Mouse (Mus musculus): ENCODE data around the gene Rabepk. TPM values are rescaled to one million over a fixed set of nuclear protein-coding genes. Genes with fewer than 3 reads are reported as not detected.
"Not testable (repeated sequence)": the region's sequence is repeated elsewhere in the genome, so short reads cannot be mapped to it uniquely, and the experiment has no call there.

The Rabepk gene
- 38.9 and 41.0 TPM in 2 replicates for polyA plus RNA-seq (2015; fragmentation: Nextera tagmentation; extraction: Ambion mirVana)

GRCm38 (mm10) chr2:34799357-34800256 is at the start of gene Rabepk:
Rabepk (minus strand) TSS chr2:34799912.
- WGBS = 3% methylated on average over 44 of the region's 44 CpGs
- peak within 1 kb of the TSS; percentile 75 for H3K4me2 ChIP-seq (replicated peaks)
- H3K27me3 ChIP-seq = no peaks in the 10 kb centered on the region
- H3K4me1 ChIP-seq = peaks cover 26% of the 10 kb centered on the region
- H3K27ac ChIP-seq (replicated peaks) = peak within 1 kb of the TSS; percentile 88
- H3K9ac ChIP-seq = peak within 1 kb of the TSS; percentile 57
- H3K9me3 ChIP-seq (replicated peaks) = no peaks in the 10 kb centered on the region
- H3K4me3 ChIP-seq (replicated peaks) = peak within 1 kb of the TSS; percentile 73
- H3K36me3 ChIP-seq = peaks cover 7% of the 10 kb centered on the region
- peak; percentile 72 for ATAC-seq (ENCODE audit: insufficient number of reproducible peaks, low FRiP score, low TSS enrichment, low read depth)

GRCm38 (mm10) chr2:34847702-34848101 is 48.0 kb upstream of the Rabepk start:
- no peak overlapping the region for H3K9ac ChIP-seq
- WGBS = 77% methylated on average over 1 of the region's 1 CpGs

GRCm38 (mm10) chr2:34843211-34843939 is 43.7 kb upstream of the Rabepk start:
- ATAC-seq (ENCODE audit: insufficient number of reproducible peaks, low FRiP score, low TSS enrichment, low read depth) = no peak
- H3K9ac ChIP-seq = no peak overlapping the region
- no peaks in the 10 kb centered on the region for H3K4me1 ChIP-seq
- WGBS = 79% methylated on average over 11 of the region's 11 CpGs
- no peaks in the 10 kb centered on the region for H3K36me3 ChIP-seq
- H3K4me2 ChIP-seq (replicated peaks) = no peak overlapping the region
- H3K9me3 ChIP-seq (replicated peaks) = no peaks in the 10 kb centered on the region
- H3K4me3 ChIP-seq (replicated peaks) = no peak overlapping the region
- no peaks in the 10 kb centered on the region for H3K27me3 ChIP-seq
- H3K27ac ChIP-seq (replicated peaks) = no peak overlapping the region

More at GRCm38 (mm10) chr2:34847702-34848101, 48.0 kb upstream of the Rabepk start:
- no peak overlapping the region for H3K4me3 ChIP-seq (replicated peaks)
- H3K27me3 ChIP-seq = no peaks in the 10 kb centered on the region
- no peak overlapping the region for H3K27ac ChIP-seq (replicated peaks)
- H3K4me1 ChIP-seq = no peaks in the 10 kb centered on the region
- no peaks in the 10 kb centered on the region for H3K9me3 ChIP-seq (replicated peaks)
- peaks cover 27% of the 10 kb centered on the region for H3K36me3 ChIP-seq
- H3K4me2 ChIP-seq (replicated peaks) = no peak overlapping the region
- no peak for ATAC-seq (ENCODE audit: insufficient number of reproducible peaks, low FRiP score, low TSS enrichment, low read depth)

GRCm38 (mm10) chr2:34841706-34842105 is 42.0 kb upstream of the Rabepk start:
- Histone ChIP-seq H3K4me1 (no peaks in the 10 kb centered on the region), H3K9ac (no peak overlapping the region), H3K4me2 (replicated peaks) (no peak overlapping the region), H3K4me3 (replicated peaks) (no peak overlapping the region), H3K27me3 (no peaks in the 10 kb centered on the region), H3K9me3 (replicated peaks) (no peaks in the 10 kb centered on the region), H3K36me3 (no peaks in the 10 kb centered on the region), H3K27ac (replicated peaks) (no peak overlapping the region)
- ATAC-seq (ENCODE audit: insufficient number of reproducible peaks, low FRiP score, low TSS enrichment, low read depth) = no peak
- WGBS = 75% methylated on average over 8 of the region's 8 CpGs

- not testable (repeated sequence) for H3K4me3 ChIP-seq (replicated peaks); H3K4me2 ChIP-seq (replicated peaks); H3K36me3 ChIP-seq; H3K9me3 ChIP-seq (replicated peaks); H3K4me1 ChIP-seq; H3K27ac ChIP-seq (replicated peaks); ATAC-seq (ENCODE audit: insufficient number of reproducible peaks, low FRiP score, low TSS enrichment, low read depth); H3K9ac ChIP-seq; H3K27me3 ChIP-seq
- WGBS = 74% methylated on average over 5 of the region's 5 CpGs
Observed at GRCm38 (mm10) chr2:34840143-34840542, 40.4 kb upstream of the Rabepk start.

- WGBS = 65% methylated on average over 3 of the region's 3 CpGs
Observed at GRCm38 (mm10) chr2:34835669-34836068, 36.0 kb upstream of the Rabepk start.

GRCm38 (mm10) chr2:34833624-34834023 is 33.9 kb upstream of the Rabepk start:
- no peaks in the 10 kb centered on the region for H3K9me3 ChIP-seq (replicated peaks)
- no peak for ATAC-seq (ENCODE audit: insufficient number of reproducible peaks, low FRiP score, low TSS enrichment, low read depth)
- H3K27me3 ChIP-seq = no peaks in the 10 kb centered on the region
- no peak overlapping the region for H3K4me3 ChIP-seq (replicated peaks)
- H3K4me2 ChIP-seq (replicated peaks) = no peak overlapping the region
- no peak overlapping the region for H3K27ac ChIP-seq (replicated peaks)
- no peaks in the 10 kb centered on the region for H3K36me3 ChIP-seq
- no peaks in the 10 kb centered on the region for H3K4me1 ChIP-seq
- H3K9ac ChIP-seq = no peak overlapping the region
- 86% methylated on average over 17 of the region's 17 CpGs for WGBS

More at GRCm38 (mm10) chr2:34835669-34836068, 36.0 kb upstream of the Rabepk start:
- Histone ChIP-seq H3K9me3 (replicated peaks) (no peaks in the 10 kb centered on the region), H3K36me3 (no peaks in the 10 kb centered on the region), H3K27me3 (no peaks in the 10 kb centered on the region), H3K4me2 (replicated peaks) (no peak overlapping the region), H3K9ac (no peak overlapping the region), H3K4me1 (no peaks in the 10 kb centered on the region), H3K27ac (replicated peaks) (no peak overlapping the region), H3K4me3 (replicated peaks) (no peak overlapping the region)
- no peak for ATAC-seq (ENCODE audit: insufficient number of reproducible peaks, low FRiP score, low TSS enrichment, low read depth)

- H3K27me3 ChIP-seq; H3K4me3 ChIP-seq (replicated peaks); H3K4me2 ChIP-seq (replicated peaks); H3K4me1 ChIP-seq; H3K36me3 ChIP-seq; H3K27ac ChIP-seq (replicated peaks); H3K9ac ChIP-seq; H3K9me3 ChIP-seq (replicated peaks); ATAC-seq (ENCODE audit: insufficient number of reproducible peaks, low FRiP score, low TSS enrichment, low read depth): not testable (repeated sequence)
- 65% methylated on average over 11 of the region's 11 CpGs for WGBS
Observed at GRCm38 (mm10) chr2:34832766-34833457, 33.2 kb upstream of the Rabepk start, which contains the start of gene Gm34653. Gm34653 (plus strand) TSS chr2:34833007.

GRCm38 (mm10) chr2:34830066-34830465 is 30.4 kb upstream of the Rabepk start:
- not testable (repeated sequence) for H3K27ac ChIP-seq (replicated peaks); H3K9me3 ChIP-seq (replicated peaks); H3K36me3 ChIP-seq; H3K4me2 ChIP-seq (replicated peaks); H3K9ac ChIP-seq; H3K27me3 ChIP-seq; H3K4me1 ChIP-seq; ATAC-seq (ENCODE audit: insufficient number of reproducible peaks, low FRiP score, low TSS enrichment, low read depth); H3K4me3 ChIP-seq (replicated peaks)
- 93% methylated on average over 17 of the region's 17 CpGs for WGBS

GRCm38 (mm10) chr2:34828026-34828425 is 28.3 kb upstream of the Rabepk start:
- ATAC-seq (ENCODE audit: insufficient number of reproducible peaks, low FRiP score, low TSS enrichment, low read depth) = no peak
- Histone ChIP-seq H3K27me3 (no peaks in the 10 kb centered on the region), H3K36me3 (no peaks in the 10 kb centered on the region), H3K27ac (replicated peaks) (no peak overlapping the region), H3K4me1 (peaks cover 13% of the 10 kb centered on the region), H3K4me2 (replicated peaks) (no peak overlapping the region), H3K9me3 (replicated peaks) (no peaks in the 10 kb centered on the region), H3K9ac (no peak overlapping the region), H3K4me3 (replicated peaks) (no peak overlapping the region)
- 88% methylated on average over 1 of the region's 1 CpGs for WGBS

- Histone ChIP-seq H3K9me3 (replicated peaks) (no peaks in the 10 kb centered on the region), H3K4me2 (replicated peaks) (no peak overlapping the region), H3K27ac (replicated peaks) (no peak overlapping the region), H3K4me3 (replicated peaks) (no peak overlapping the region), H3K9ac (no peak overlapping the region), H3K27me3 (no peaks in the 10 kb centered on the region), H3K4me1 (peaks cover 13% of the 10 kb centered on the region), H3K36me3 (peaks cover under 1% of the 10 kb centered on the region; the same call in 1 of the 2 replicates)
- ATAC-seq (ENCODE audit: insufficient number of reproducible peaks, low FRiP score, low TSS enrichment, low read depth) = no peak
- WGBS = 81% methylated on average over 4 of the region's 4 CpGs
Observed at GRCm38 (mm10) chr2:34827591-34827990, 27.9 kb upstream of the Rabepk start.

Data from embryonic facial prominence, embryonic 15.5 days (tissue).